Mouse (Mus musculus) lung, embryonic 15.5 days (tissue): ENCODE measurements around the gene Clk2. TPM values are rescaled to one million over a fixed set of nuclear protein-coding genes. Genes with fewer than 3 reads are reported as not detected.

ENCODE experiments used
- polyA plus RNA-seq: library from polyadenylated mRNA; unstranded; fragments of >200 nt; fragmentation: Nextera tagmentation; extraction: Ambion mirVana; gene quantifications from 2 replicates; pipeline ENCODE4 v1.2.1, GENCODE M21; 2015

Clk2 gene
- polyA plus RNA-seq, 1 experiment from 2014 or later: 28.9 TPM

Other genes with a start within 250 kb of the Clk2 start
- gene Ash1l, start 214.2 kb upstream of the Clk2 start, polyA plus RNA-seq: 16.9 and 20.1 TPM in 2 replicates
- 139 and 140 TPM in 2 replicates for gene Dap3, start 213.6 kb upstream of the Clk2 start, polyA plus RNA-seq
- gene Rusc1, start 71.5 kb upstream of the Clk2 start, polyA plus RNA-seq: 16.0 and 16.6 TPM in 2 replicates
- 0.17 TPM in 1 of 2 replicates, not detected in the other for gene Gm43738, start 63.7 kb upstream of the Clk2 start, polyA plus RNA-seq
- 166 TPM in 2 replicates for gene Fdps, start 62.8 kb upstream of the Clk2 start, polyA plus RNA-seq
- gene Pklr, start 28.7 kb upstream of the Clk2 start, polyA plus RNA-seq: 0.17 and 0.92 TPM in 2 replicates
- 1.2 and 1.9 TPM in 2 replicates for gene Hcn3, start 4.6 kb upstream of the Clk2 start, polyA plus RNA-seq
- gene Scamp3, start 12.7 kb downstream of the Clk2 start, polyA plus RNA-seq: 106 and 110 TPM in 2 replicates
- 12.9 and 18.4 TPM in 2 replicates for gene Fam189b, start 18.3 kb downstream of the Clk2 start, polyA plus RNA-seq
- 37.2 and 42.6 TPM in 2 replicates for gene Gba, start 38.1 kb downstream of the Clk2 start, polyA plus RNA-seq
- 54.4 and 58.4 TPM in 2 replicates for gene Thbs3, start 50.4 kb downstream of the Clk2 start, polyA plus RNA-seq
- gene Mtx1, start 62.3 kb downstream of the Clk2 start, polyA plus RNA-seq: 195 and 197 TPM in 2 replicates
- gene Muc1, start 64.3 kb downstream of the Clk2 start, polyA plus RNA-seq: 74.3 and 88.9 TPM in 2 replicates
- gene Krtcap2, start 81.2 kb downstream of the Clk2 start, polyA plus RNA-seq: 282 and 311 TPM in 2 replicates
- 7.2 and 7.9 TPM in 2 replicates for gene Trim46, start 81.5 kb downstream of the Clk2 start, polyA plus RNA-seq
- 122 and 130 TPM in 2 replicates for gene Dpm3, start 94.6 kb downstream of the Clk2 start, polyA plus RNA-seq
- 62.3 and 65.4 TPM in 2 replicates for gene Slc50a1, start 105.8 kb downstream of the Clk2 start, polyA plus RNA-seq
- 89.7 and 94.5 TPM in 2 replicates for gene Efna1, start 116.3 kb downstream of the Clk2 start, polyA plus RNA-seq
- 5.8 and 6.0 TPM in 2 replicates for gene Efna3, start 158.2 kb downstream of the Clk2 start, polyA plus RNA-seq
- gene Efna4, start 173.2 kb downstream of the Clk2 start, polyA plus RNA-seq: 29.0 and 29.9 TPM in 2 replicates
- 61.5 and 63.0 TPM in 2 replicates for gene Adam15, start 185.2 kb downstream of the Clk2 start, polyA plus RNA-seq
- gene Dcst2, start 197.2 kb downstream of the Clk2 start, polyA plus RNA-seq: 0.11 and 0.19 TPM in 2 replicates
- 0.21 TPM in 1 of 2 replicates, not detected in the other for gene Dcst1, start 200.5 kb downstream of the Clk2 start, polyA plus RNA-seq
- 3.7 TPM in 2 replicates for gene Zbtb7b, start 230.0 kb downstream of the Clk2 start, polyA plus RNA-seq
- gene Lenep, start 238.0 kb downstream of the Clk2 start, polyA plus RNA-seq: not detected in 2 replicates
- 21.3 and 23.1 TPM in 2 replicates for gene Flad1, start 247.1 kb downstream of the Clk2 start, polyA plus RNA-seq